Mouse (Mus musculus) heart, embryonic 10.5 days (tissue): ENCODE data around the gene 2310009B15Rik. TPM values are rescaled to one million over a fixed set of nuclear protein-coding genes. Genes with fewer than 3 reads are reported as not detected.

Experiments
- DNase-seq: peaks from one replicate; pipeline ENCODE4 v3.0.0-alpha.2; 2017; ENCODE audit warnings: low spot score
- H3K27ac ChIP-seq: fragments of 300-500 bp; sonication (generic); 2 replicates; pipeline ENCODE4 v1.5.1; 2016; ENCODE audit warnings: mild to moderate bottlenecking
- H3K27me3 ChIP-seq: fragments of 300-500 bp; sonication (generic); 2 replicates; pipeline ENCODE4 v1.6.1; 2016; ENCODE audit warnings: mild to moderate bottlenecking; ENCODE audit not compliant: poor library complexity, insufficient read depth, severe bottlenecking
- H3K36me3 ChIP-seq: fragments of 300-500 bp; sonication (generic); 2 replicates; pipeline ENCODE4 v1.6.1; 2016; ENCODE audit warnings: mild to moderate bottlenecking, moderate library complexity
- H3K4me1 ChIP-seq: fragments of 300-500 bp; sonication (generic); 2 replicates; pipeline ENCODE4 v1.6.1; 2016; ENCODE audit warnings: mild to moderate bottlenecking
- H3K4me3 ChIP-seq: fragments of 300-500 bp; sonication (generic); 2 replicates; pipeline ENCODE4 v1.5.1; 2016; ENCODE audit warnings: mild to moderate bottlenecking, moderate library complexity
- H3K9me3 ChIP-seq: fragments of 300-500 bp; sonication (generic); 2 replicates; pipeline ENCODE4 v1.6.1; 2016; ENCODE audit warnings: mild to moderate bottlenecking, moderate library complexity
- WGBS: fragments of 180-500 bp; shearing (Covaris S2); methylation state at CpG from one replicate; pipeline ENCODE4 v1.1.7; 2016; 5-methylcytosine and 5-hydroxymethylcytosine counted together
- polyA plus RNA-seq: library from polyadenylated mRNA; unstranded; fragments of >200 nt; fragmentation: Nextera tagmentation; extraction: Ambion mirVana; gene quantifications from 2 replicates; pipeline ENCODE4 v1.2.1, GENCODE M21; 2016

The 2310009B15Rik gene
- polyA plus RNA-seq, 1 experiment from 2014 or later, result 27.0 TPM

DNA sequence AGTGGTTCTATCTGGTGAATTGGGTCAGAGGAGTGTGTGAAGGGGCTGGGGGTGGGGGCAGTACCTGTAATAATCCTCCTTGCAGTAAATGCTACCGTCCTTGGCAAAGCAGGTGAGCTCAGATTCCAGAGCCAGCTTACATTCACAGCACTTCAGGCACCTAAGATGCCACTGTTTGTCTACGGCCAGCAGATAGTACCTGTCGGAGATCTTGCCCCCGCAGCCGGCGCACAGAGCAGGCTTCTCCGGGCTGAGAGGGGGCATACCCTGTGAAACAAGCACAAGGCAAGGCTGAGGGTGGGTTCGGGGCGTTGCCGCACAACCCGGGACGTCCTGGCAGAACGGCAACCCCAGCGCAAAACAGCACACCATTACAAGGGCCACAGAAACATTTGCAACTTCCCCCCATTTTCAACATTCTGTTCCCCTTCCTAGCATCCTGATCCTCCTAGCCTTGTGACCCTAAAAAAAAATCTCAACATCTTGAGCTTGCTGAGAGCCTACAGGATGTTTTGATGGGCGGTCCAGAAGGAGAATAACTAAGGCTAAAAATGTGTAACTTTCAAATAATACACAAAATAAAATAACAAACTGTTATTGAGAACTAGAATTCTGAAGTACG is 16.7 kb downstream of the 2310009B15Rik start:
- no peak overlapping the region for H3K27ac ChIP-seq

GRCm38 (mm10) chr1:138839291-138839690 is 17.4 kb downstream of the 2310009B15Rik start:
- 9% methylated on average over 2 of the region's 2 CpGs for WGBS
- Histone ChIP-seq H3K4me3 (no peak overlapping the region), H3K27ac (no peak overlapping the region), H3K4me1 (peaks cover 27% of the 10 kb centered on the region), H3K36me3 (no peaks in the 10 kb centered on the region), H3K9me3 (no peaks in the 10 kb centered on the region), H3K27me3 (peaks cover 87% of the 10 kb centered on the region)
- no peak for DNase-seq

More for the DNA sequence above, 16.7 kb downstream of the 2310009B15Rik start:
- peak overlapping the region; percentile 36 for H3K4me3 ChIP-seq
- H3K9me3 ChIP-seq, result no peaks in the 10 kb centered on the region
- H3K27me3 ChIP-seq, result peaks cover 87% of the 10 kb centered on the region
- no peaks in the 10 kb centered on the region for H3K36me3 ChIP-seq
- no peak for DNase-seq
- 4% methylated on average over 16 of the region's 16 CpGs for WGBS
- peaks cover 27% of the 10 kb centered on the region for H3K4me1 ChIP-seq

- no peaks in the 10 kb centered on the region for H3K9me3 ChIP-seq
- DNase-seq, result no peak
- no peak overlapping the region for H3K27ac ChIP-seq
- peak overlapping the region; percentile 40 for H3K4me3 ChIP-seq
- H3K4me1 ChIP-seq, result peaks cover 17% of the 10 kb centered on the region
- 24% methylated on average over 27 of the region's 27 CpGs for WGBS
- H3K36me3 ChIP-seq, result no peaks in the 10 kb centered on the region
- H3K27me3 ChIP-seq, result peaks cover 87% of the 10 kb centered on the region
These were observed 18.6 kb downstream of the 2310009B15Rik start for GRCm38 (mm10) chr1:138837786-138838743.

DNA sequence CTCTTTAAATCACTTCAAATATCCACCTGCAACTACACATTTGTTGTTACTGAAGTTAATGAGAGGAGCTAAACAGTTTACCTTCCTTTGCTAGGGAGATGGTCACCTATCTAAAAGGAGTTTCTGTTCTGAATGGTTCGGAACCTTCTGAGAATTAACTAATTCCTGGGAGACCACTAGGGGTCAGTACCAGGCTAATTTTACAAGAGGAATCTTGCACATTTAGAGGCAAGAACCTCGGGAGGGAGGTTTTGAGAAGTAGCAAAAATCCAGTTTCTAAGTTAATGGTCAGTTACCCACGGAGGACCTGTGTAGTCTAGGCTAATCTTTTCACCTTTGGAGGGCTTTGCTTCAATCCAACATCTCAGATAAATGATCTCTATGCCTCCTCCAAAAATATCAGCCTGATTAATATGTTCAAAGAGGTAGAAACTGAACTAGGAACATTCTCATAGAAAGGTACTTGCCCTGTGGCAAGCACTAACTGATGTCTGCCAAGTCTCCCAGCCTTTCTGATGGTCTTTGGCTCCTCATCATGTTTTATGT is 21.2 kb downstream of the 2310009B15Rik start:
- no peaks in the 10 kb centered on the region for H3K36me3 ChIP-seq
- 0 out of 2 replicates have a peak, but pooled peaks cover 5% of the 10 kb centered on the region for H3K4me1 ChIP-seq
- DNase-seq, result no peak
- no peaks in the 10 kb centered on the region for H3K9me3 ChIP-seq
- no peak overlapping the region for H3K4me3 ChIP-seq
- no peak overlapping the region for H3K27ac ChIP-seq
- 3% methylated on average over 3 of the region's 3 CpGs for WGBS
- H3K27me3 ChIP-seq, result peaks cover 85% of the 10 kb centered on the region

GRCm38 (mm10) chr1:138831309-138831708 is 25.3 kb downstream of the 2310009B15Rik start:
- no peaks in the 10 kb centered on the region for H3K36me3 ChIP-seq
- whole genome bisulfite sequencing, result under 1% methylated on average over 16 of the region's 16 CpGs
- peak overlapping the region; percentile 52 for H3K4me3 ChIP-seq
- peaks cover 46% of the 10 kb centered on the region for H3K27me3 ChIP-seq
- no peaks in the 10 kb centered on the region for H3K9me3 ChIP-seq
- no peaks in the 10 kb centered on the region for H3K4me1 ChIP-seq
- no peak overlapping the region for H3K27ac ChIP-seq
- DNase-seq, result peak; percentile 91

GRCm38 (mm10) chr1:138826841-138827240 is 29.8 kb downstream of the 2310009B15Rik start:
- Histone ChIP-seq H3K27ac (no peak overlapping the region), H3K4me3 (no peak overlapping the region), H3K27me3 (0 out of 2 replicates have a peak, but pooled peaks cover 2% of the 10 kb centered on the region), H3K9me3 (no peaks in the 10 kb centered on the region), H3K36me3 (no peaks in the 10 kb centered on the region), H3K4me1 (no peaks in the 10 kb centered on the region)
- no peak for DNase-seq
- 69% methylated on average over 6 of the region's 6 CpGs for WGBS

- Histone ChIP-seq H3K4me1 (no peaks in the 10 kb centered on the region), H3K36me3 (no peaks in the 10 kb centered on the region), H3K9me3 (no peaks in the 10 kb centered on the region), H3K27ac (no peak overlapping the region), H3K27me3 (no peaks in the 10 kb centered on the region), H3K4me3 (no peak overlapping the region)
- DNase-seq, result no peak
- 81% methylated on average over 1 of the region's 1 CpGs for WGBS
These were observed 33.7 kb downstream of the 2310009B15Rik start for GRCm38 (mm10) chr1:138822985-138823322.

- no peaks in the 10 kb centered on the region for H3K9me3 ChIP-seq
- 80% methylated on average over 7 of the region's 7 CpGs for WGBS
- H3K4me1 ChIP-seq, result no peaks in the 10 kb centered on the region
- no peak overlapping the region for H3K27ac ChIP-seq
- H3K27me3 ChIP-seq, result no peaks in the 10 kb centered on the region
- no peak for DNase-seq
- H3K36me3 ChIP-seq, result no peaks in the 10 kb centered on the region
- no peak overlapping the region for H3K4me3 ChIP-seq
These were observed 34.2 kb downstream of the 2310009B15Rik start for GRCm38 (mm10) chr1:138822255-138822984.

Other genes with a start within 250 kb of the 2310009B15Rik start
- gene Nek7, start 236.7 kb downstream of the 2310009B15Rik start, polyA plus RNA-seq, result 35.5 and 40.6 TPM in 2 replicates
- gene Lhx9, start 8.3 kb downstream of the 2310009B15Rik start, polyA plus RNA-seq, result 3.5 and 5.2 TPM in 2 replicates
- gene Dennd1b, start 106.6 kb upstream of the 2310009B15Rik start, polyA plus RNA-seq, result 9.3 and 11.2 TPM in 2 replicates